Mouse (Mus musculus) liver, embryonic 11.5 days (tissue): ENCODE measurements around the gene Ccdc102a. TPM values are rescaled to one million over a fixed set of nuclear protein-coding genes. Genes with fewer than 3 reads are reported as not detected.

Experiments
- polyA plus RNA-seq: library from polyadenylated mRNA; unstranded; fragments of >200 nt; fragmentation: Nextera tagmentation; extraction: Ambion mirVana; gene quantifications from 2 replicates; pipeline ENCODE4 v1.2.1, GENCODE M21; 2014

The Ccdc102a gene
- polyA plus RNA-seq, 1 experiment from 2014 or later, result 17.6 TPM

Other genes with a start within 250 kb of the Ccdc102a start
- 3.4 and 4.5 TPM in 2 replicates for gene Pllp, start 221.8 kb downstream of the Ccdc102a start, polyA plus RNA-seq
- not detected in 2 replicates for gene Ccl22, start 172.5 kb downstream of the Ccdc102a start, polyA plus RNA-seq
- gene Cx3cl1, start 146.1 kb downstream of the Ccdc102a start, polyA plus RNA-seq, result 0.53 and 0.78 TPM in 2 replicates
- gene Ccl17, start 107.6 kb downstream of the Ccdc102a start, polyA plus RNA-seq, result 0.62 and 1.3 TPM in 2 replicates
- gene Coq9, start 79.8 kb downstream of the Ccdc102a start, polyA plus RNA-seq, result 82.2 and 82.9 TPM in 2 replicates
- gene Ciapin1, start 79.7 kb downstream of the Ccdc102a start, polyA plus RNA-seq, result 94.8 and 99.5 TPM in 2 replicates
- gene Polr2c, start 60.6 kb downstream of the Ccdc102a start, polyA plus RNA-seq, result 162 and 172 TPM in 2 replicates
- gene Dok4, start 41.8 kb downstream of the Ccdc102a start, polyA plus RNA-seq, result 13.2 and 13.9 TPM in 2 replicates
- gene Adgrg5, start 5.6 kb upstream of the Ccdc102a start, polyA plus RNA-seq, result 1.9 and 2.0 TPM in 2 replicates
- 125 and 137 TPM in 2 replicates for gene Adgrg1, start 56.7 kb upstream of the Ccdc102a start, polyA plus RNA-seq
- gene Adgrg3, start 99.6 kb upstream of the Ccdc102a start, polyA plus RNA-seq, result 11.8 and 11.9 TPM in 2 replicates
- gene Drc7, start 137.0 kb upstream of the Ccdc102a start, polyA plus RNA-seq, result 0.26 TPM in 1 of 2 replicates, not detected in the other
- gene Katnb1, start 163.1 kb upstream of the Ccdc102a start, polyA plus RNA-seq, result 25.1 and 26.6 TPM in 2 replicates